Mouse (Mus musculus) embryonic facial prominence, embryonic 11.5 days (tissue): ENCODE results near the gene Ccnk. TPM values are rescaled to one million over a fixed set of nuclear protein-coding genes. Genes with fewer than 3 reads are reported as not detected.

Source experiments
- ATAC-seq: fragments of 200-750 bp; cut with Nextera tagmentation; replicated peaks from 2 replicates; pipeline ENCODE4 v1.8.0; 2017; ENCODE audit warnings: low read depth; ENCODE audit not compliant: insufficient number of reproducible peaks, low FRiP score, low TSS enrichment
- DNase-seq: peaks from one replicate; pipeline ENCODE4 v3.0.0-alpha.2; 2015; ENCODE audit warnings: low spot score
- H3K27ac ChIP-seq: fragments of 300-500 bp; sonication (generic); replicated peaks from 2 replicates; pipeline ENCODE4 v1.5.1; 2014; ENCODE audit warnings: mild to moderate bottlenecking, low read depth, low read length, control low read depth
- H3K27me3 ChIP-seq: fragments of 300-500 bp; sonication (generic); 2 replicates; pipeline ENCODE4 v1.6.1; 2014; ENCODE audit warnings: mild to moderate bottlenecking, low read length, moderate library complexity, mixed read lengths; ENCODE audit not compliant: control insufficient read depth, insufficient read depth
- H3K36me3 ChIP-seq: fragments of 300-500 bp; sonication (generic); replicated peaks from 2 replicates; pipeline ENCODE4 v1.6.1; 2014; ENCODE audit warnings: low read depth, mild to moderate bottlenecking, low read length, moderate library complexity, mixed read lengths; ENCODE audit not compliant: control insufficient read depth, insufficient read depth
- H3K4me1 ChIP-seq: fragments of 300-500 bp; sonication (generic); 2 replicates; pipeline ENCODE4 v1.6.1; 2014; ENCODE audit warnings: low read length, mixed read lengths; ENCODE audit not compliant: control insufficient read depth, insufficient read depth
- H3K4me2 ChIP-seq: fragments of 300-500 bp; sonication (generic); 2 replicates; pipeline ENCODE4 v1.6.1; 2014; ENCODE audit warnings: low read depth, mild to moderate bottlenecking, control low read depth, low read length, moderate library complexity
- H3K4me3 ChIP-seq: fragments of 300-500 bp; sonication (generic); 2 replicates; pipeline ENCODE4 v1.5.1; 2014; ENCODE audit warnings: low read depth, low read length, control low read depth
- H3K9ac ChIP-seq: fragments of 300-500 bp; sonication (generic); replicated peaks from 2 replicates; pipeline ENCODE4 v1.6.1; 2014; ENCODE audit warnings: mild to moderate bottlenecking, control low read depth, low read length
- H3K9me3 ChIP-seq: fragments of 300-500 bp; sonication (generic); replicated peaks from 2 replicates; pipeline ENCODE4 v1.6.1; 2016; ENCODE audit warnings: mild to moderate bottlenecking, low read length, inconsistent platforms, mixed read lengths; ENCODE audit not compliant: control insufficient read depth
- WGBS: fragments of 180-500 bp; shearing (Covaris S2); extraction: QIAGEN DNeasy Blood & Tissue Kit; methylation state at CpG from one replicate; pipeline ENCODE4 v1.1.7; 2014; 5-methylcytosine and 5-hydroxymethylcytosine counted together
- polyA plus RNA-seq: library from polyadenylated mRNA; unstranded; fragments of >200 nt; fragmentation: Nextera tagmentation; extraction: Ambion mirVana; gene quantifications from 2 replicates; pipeline ENCODE4 v1.2.1, GENCODE M21; 2014

Gene Ccnk
- polyA plus RNA-seq, 1 experiment from 2014 or later, result 8.3 TPM

GRCm38 (mm10) chr12:108227527-108227926 lies 48.1 kb downstream of the Ccnk start:
- ATAC-seq (no peak), DNase-seq (no peak)
- H3K27me3 ChIP-seq, result no peaks in the 10 kb centered on the region
- no peaks in the 10 kb centered on the region for H3K36me3 ChIP-seq
- no peaks in the 10 kb centered on the region for H3K9me3 ChIP-seq
- no peak overlapping the region for H3K27ac ChIP-seq
- H3K4me2 ChIP-seq, result no peak overlapping the region
- H3K9ac ChIP-seq, result no peak overlapping the region
- H3K4me3 ChIP-seq, result no peak overlapping the region
- WGBS, result 82% methylated on average over 16 of the region's 16 CpGs
- peaks cover 7% of the 10 kb centered on the region for H3K4me1 ChIP-seq

- no peak overlapping the region for H3K27ac ChIP-seq
- peaks cover 3% of the 10 kb centered on the region for H3K4me1 ChIP-seq
- no peak for DNase-seq
These were observed 50.7 kb downstream of the Ccnk start for GRCm38 (mm10) chr12:108230077-108230476.

GRCm38 (mm10) chr12:108230821-108231794 lies 51.7 kb downstream of the Ccnk start:
- no peak for ATAC-seq
- WGBS, result 62% methylated on average over 16 of the region's 18 CpGs

More at GRCm38 (mm10) chr12:108230077-108230476, 50.7 kb downstream of the Ccnk start:
- WGBS, result 73% methylated on average over 12 of the region's 12 CpGs
- no peaks in the 10 kb centered on the region for H3K9me3 ChIP-seq
- H3K36me3 ChIP-seq, result no peaks in the 10 kb centered on the region
- no peak for ATAC-seq
- H3K4me3 ChIP-seq, result no peak overlapping the region
- no peaks in the 10 kb centered on the region for H3K27me3 ChIP-seq
- no peak overlapping the region for H3K9ac ChIP-seq
- no peak overlapping the region for H3K4me2 ChIP-seq

GRCm38 (mm10) chr12:108231901-108232300 lies 52.5 kb downstream of the Ccnk start:
- no peak for DNase-seq
- peaks cover 3% of the 10 kb centered on the region for H3K4me1 ChIP-seq
- no peak overlapping the region for H3K27ac ChIP-seq
- no peaks in the 10 kb centered on the region for H3K9me3 ChIP-seq
- H3K4me2 ChIP-seq, result no peak overlapping the region
- whole genome bisulfite sequencing, result 41% methylated on average over 9 of the region's 9 CpGs
- no peak for ATAC-seq
- H3K9ac ChIP-seq, result no peak overlapping the region
- H3K27me3 ChIP-seq, result no peaks in the 10 kb centered on the region
- H3K36me3 ChIP-seq, result no peaks in the 10 kb centered on the region
- no peak overlapping the region for H3K4me3 ChIP-seq

More at GRCm38 (mm10) chr12:108230821-108231794, 51.7 kb downstream of the Ccnk start:
- Histone ChIP-seq H3K36me3 (no peaks in the 10 kb centered on the region), H3K27me3 (no peaks in the 10 kb centered on the region), H3K9ac (no peak overlapping the region), H3K9me3 (no peaks in the 10 kb centered on the region), H3K27ac (no peak overlapping the region), H3K4me1 (peaks cover 3% of the 10 kb centered on the region), H3K4me3 (no peak overlapping the region), H3K4me2 (no peak overlapping the region)
- DNase-seq, result no peak

- DNase-seq (no peak), ATAC-seq (no peak)
- Histone ChIP-seq H3K4me1 (peaks cover 3% of the 10 kb centered on the region), H3K27me3 (no peaks in the 10 kb centered on the region), H3K36me3 (no peaks in the 10 kb centered on the region), H3K27ac (no peak overlapping the region), H3K9ac (no peak overlapping the region), H3K4me2 (no peak overlapping the region), H3K4me3 (no peak overlapping the region), H3K9me3 (no peaks in the 10 kb centered on the region)
- WGBS, result 70% methylated on average over 6 of the region's 6 CpGs
These were observed 54.4 kb downstream of the Ccnk start for GRCm38 (mm10) chr12:108233736-108234135.

- no peak overlapping the region for H3K4me3 ChIP-seq
- H3K4me1 ChIP-seq, result peaks cover 7% of the 10 kb centered on the region
- no peaks in the 10 kb centered on the region for H3K27me3 ChIP-seq
- no peak overlapping the region for H3K4me2 ChIP-seq
- H3K9me3 ChIP-seq, result no peaks in the 10 kb centered on the region
- ATAC-seq, result no peak
- DNase-seq, result no peak
- H3K27ac ChIP-seq, result no peak overlapping the region
- H3K36me3 ChIP-seq, result no peaks in the 10 kb centered on the region
- WGBS, result 76% methylated on average over 14 of the region's 14 CpGs
- H3K9ac ChIP-seq, result no peak overlapping the region
These were observed 55.6 kb downstream of the Ccnk start for GRCm38 (mm10) chr12:108234832-108235602.

- ATAC-seq (no peak), DNase-seq (no peak)
- peaks cover 10% of the 10 kb centered on the region for H3K4me1 ChIP-seq
- no peak overlapping the region for H3K4me2 ChIP-seq
- no peak overlapping the region for H3K4me3 ChIP-seq
- H3K27me3 ChIP-seq, result no peaks in the 10 kb centered on the region
- WGBS, result 80% methylated on average over 18 of the region's 18 CpGs
- no peaks in the 10 kb centered on the region for H3K9me3 ChIP-seq
- H3K36me3 ChIP-seq, result no peaks in the 10 kb centered on the region
- no peak overlapping the region for H3K27ac ChIP-seq
- no peak overlapping the region for H3K9ac ChIP-seq
These were observed 56.7 kb downstream of the Ccnk start for GRCm38 (mm10) chr12:108235976-108236555.
